Mouse (Mus musculus) forebrain, postnatal 0 days (tissue): ENCODE data around the gene Prkcb. TPM values are rescaled to one million over a fixed set of nuclear protein-coding genes. Genes with fewer than 3 reads are reported as not detected.

Experiments
- ATAC-seq: fragments of 200-750 bp; cut with Nextera tagmentation; 2 replicates; pipeline ENCODE4 v1.8.0; 2017; ENCODE audit warnings: mild to moderate bottlenecking, moderate library complexity
- DNase-seq: peaks from one replicate; pipeline ENCODE4 v3.0.0-alpha.2; 2015
- H3K27ac ChIP-seq: fragments of 300-500 bp; sonication (generic); 2 replicates; pipeline ENCODE4 v1.5.1; 2014; ENCODE audit warnings: low read depth, mild to moderate bottlenecking, antibody characterized with exemption, low read length, moderate library complexity, mixed read lengths
- H3K27me3 ChIP-seq: fragments of 300-500 bp; sonication (generic); 2 replicates; pipeline ENCODE4 v1.6.1; 2014; ENCODE audit warnings: mild to moderate bottlenecking, low read length, mixed read lengths; ENCODE audit not compliant: insufficient read depth
- H3K36me3 ChIP-seq: fragments of 300-500 bp; sonication (generic); 2 replicates; pipeline ENCODE4 v1.6.1; 2014; ENCODE audit warnings: mild to moderate bottlenecking, moderate library complexity; ENCODE audit not compliant: insufficient read depth
- H3K4me1 ChIP-seq: fragments of 300-500 bp; sonication (generic); 2 replicates; pipeline ENCODE4 v1.6.1; 2014; ENCODE audit warnings: antibody characterized with exemption; ENCODE audit not compliant: insufficient read depth
- H3K4me2 ChIP-seq: fragments of 300-500 bp; sonication (generic); 2 replicates; pipeline ENCODE4 v1.6.1; 2014; ENCODE audit warnings: low read depth, mild to moderate bottlenecking, moderate library complexity
- H3K4me3 ChIP-seq: fragments of 300-500 bp; sonication (generic); 2 replicates; pipeline ENCODE4 v1.5.1; 2014; ENCODE audit warnings: low read depth, low read length, mixed read lengths
- H3K9ac ChIP-seq: fragments of 300-500 bp; sonication (generic); 2 replicates; pipeline ENCODE4 v1.6.1; 2014; ENCODE audit warnings: mild to moderate bottlenecking
- H3K9me3 ChIP-seq: fragments of 300-500 bp; sonication (generic); 2 replicates; pipeline ENCODE4 v1.6.1; 2016; ENCODE audit warnings: low read length
- CTCF ChIP-seq: sonication (generic); IDR thresholded peaks from 2 replicates; pipeline ENCODE4 v1.5.1; 2016; ENCODE audit warnings: antibody characterized with exemption, control low read depth, low read depth
- WGBS: fragments of 180-500 bp; shearing (Covaris S2); extraction: QIAGEN DNeasy Blood & Tissue Kit; methylation state at CpG from one replicate; pipeline ENCODE4 v1.1.7; 2014; 5-methylcytosine and 5-hydroxymethylcytosine counted together
- polyA plus RNA-seq: library from polyadenylated mRNA; unstranded; fragments of >200 nt; fragmentation: Nextera tagmentation; extraction: Ambion mirVana; gene quantifications from 2 replicates; pipeline ENCODE4 v1.2.1, GENCODE M21; 2015
- total RNA-seq: library from RNA; depleted of rRNA; stranded (reverse); fragments of >200 nt; gene quantifications from 2 replicates; pipeline ENCODE4 v1.2.3, GENCODE M21; 2014

The Prkcb gene
- total and polyA plus RNA-seq, 2 experiments from 2014 or later, result 145 to 207 TPM

- no peak for DNase-seq
- 72% methylated on average over 3 of the region's 3 CpGs for WGBS
- Histone ChIP-seq H3K4me1 (no peaks in the 10 kb centered on the region), H3K27me3 (no peaks in the 10 kb centered on the region), H3K27ac (no peak overlapping the region), H3K36me3 (no peaks in the 10 kb centered on the region), H3K4me2 (no peak overlapping the region), H3K9ac (no peak overlapping the region), H3K9me3 (no peaks in the 10 kb centered on the region), H3K4me3 (no peak overlapping the region)
- no peak for TF ChIP-seq CTCF
- no peak for ATAC-seq
Measured at GRCm38 (mm10) chr7:122297627-122298026, 9.1 kb downstream of the Prkcb start.

- no peak overlapping the region for H3K27ac ChIP-seq
- no peaks in the 10 kb centered on the region for H3K4me1 ChIP-seq
- H3K4me3 ChIP-seq, result no peak overlapping the region
- H3K9ac ChIP-seq, result no peak overlapping the region
- ATAC-seq (no peak), DNase-seq (no peak)
- no peak for TF ChIP-seq CTCF
- H3K9me3 ChIP-seq, result no peaks in the 10 kb centered on the region
- 74% methylated on average over 2 of the region's 2 CpGs for WGBS
- no peak overlapping the region for H3K4me2 ChIP-seq
- no peaks in the 10 kb centered on the region for H3K36me3 ChIP-seq
- no peaks in the 10 kb centered on the region for H3K27me3 ChIP-seq
Measured at GRCm38 (mm10) chr7:122298715-122299114, 10.2 kb downstream of the Prkcb start.

GRCm38 (mm10) chr7:122300538-122300937 lies 12.0 kb downstream of the Prkcb start:
- Histone ChIP-seq H3K9ac (no peak overlapping the region), H3K36me3 (no peaks in the 10 kb centered on the region), H3K27ac (no peak overlapping the region), H3K4me3 (no peak overlapping the region), H3K27me3 (no peaks in the 10 kb centered on the region), H3K4me2 (no peak overlapping the region), H3K4me1 (no peaks in the 10 kb centered on the region), H3K9me3 (no peaks in the 10 kb centered on the region)
- no peak for DNase-seq
- ATAC-seq, result no peak
- WGBS, result 62% methylated on average over 4 of the region's 4 CpGs
- TF ChIP-seq CTCF, result no peak

- Histone ChIP-seq H3K36me3 (no peaks in the 10 kb centered on the region), H3K4me1 (no peaks in the 10 kb centered on the region), H3K4me3 (no peak overlapping the region), H3K4me2 (no peak overlapping the region), H3K9ac (no peak overlapping the region), H3K27me3 (no peaks in the 10 kb centered on the region), H3K9me3 (no peaks in the 10 kb centered on the region), H3K27ac (no peak overlapping the region)
- TF ChIP-seq CTCF, result no peak
- WGBS, result 95% methylated on average over 6 of the region's 6 CpGs
- ATAC-seq (no peak), DNase-seq (no peak)
Measured at GRCm38 (mm10) chr7:122302538-122302937, 14.0 kb downstream of the Prkcb start.

- ATAC-seq (no peak), DNase-seq (no peak)
- Histone ChIP-seq H3K9me3 (no peaks in the 10 kb centered on the region), H3K27ac (no peak overlapping the region), H3K4me1 (no peaks in the 10 kb centered on the region), H3K4me3 (no peak overlapping the region), H3K9ac (no peak overlapping the region), H3K4me2 (no peak overlapping the region), H3K27me3 (no peaks in the 10 kb centered on the region), H3K36me3 (no peaks in the 10 kb centered on the region)
- no peak for TF ChIP-seq CTCF
- 64% methylated on average over 3 of the region's 3 CpGs for WGBS
Measured at GRCm38 (mm10) chr7:122303988-122304387, 15.4 kb downstream of the Prkcb start.

- Histone ChIP-seq H3K4me1 (no peaks in the 10 kb centered on the region), H3K27ac (no peak overlapping the region), H3K9me3 (no peaks in the 10 kb centered on the region), H3K4me2 (no peak overlapping the region), H3K36me3 (no peaks in the 10 kb centered on the region), H3K9ac (no peak overlapping the region), H3K27me3 (no peaks in the 10 kb centered on the region), H3K4me3 (no peak overlapping the region)
- no peak for TF ChIP-seq CTCF
- DNase-seq (no peak), ATAC-seq (no peak)
- WGBS, result 85% methylated on average over 2 of the region's 2 CpGs
Measured at GRCm38 (mm10) chr7:122304521-122304920, 16.0 kb downstream of the Prkcb start.

- Histone ChIP-seq H3K9ac (no peak overlapping the region), H3K36me3 (no peaks in the 10 kb centered on the region), H3K9me3 (no peaks in the 10 kb centered on the region), H3K4me3 (no peak overlapping the region), H3K4me1 (peaks cover 5% of the 10 kb centered on the region; the same call in 1 of the 2 replicates), H3K27ac (no peak overlapping the region), H3K27me3 (no peaks in the 10 kb centered on the region), H3K4me2 (no peak overlapping the region)
- ATAC-seq (no peak), DNase-seq (no peak)
- WGBS, result 92% methylated on average over 9 of the region's 9 CpGs
- TF ChIP-seq CTCF, result no peak
Measured at GRCm38 (mm10) chr7:122307241-122307640, 18.7 kb downstream of the Prkcb start.

- 75% methylated on average over 5 of the region's 5 CpGs for whole genome bisulfite sequencing
- Histone ChIP-seq H3K27me3 (no peaks in the 10 kb centered on the region), H3K4me2 (no peak overlapping the region), H3K27ac (no peak overlapping the region), H3K9ac (no peak overlapping the region), H3K4me1 (peaks cover 6% of the 10 kb centered on the region; the same call in 1 of the 2 replicates), H3K36me3 (no peaks in the 10 kb centered on the region), H3K9me3 (no peaks in the 10 kb centered on the region), H3K4me3 (no peak overlapping the region)
- ATAC-seq (no peak), DNase-seq (no peak)
- no peak for TF ChIP-seq CTCF
Measured at GRCm38 (mm10) chr7:122308661-122309060, 20.1 kb downstream of the Prkcb start.
